Mouse (Mus musculus): Measurements from ENCODE around the gene AU022252. TPM values are rescaled to one million over a fixed set of nuclear protein-coding genes. Genes with fewer than 3 reads are reported as not detected.

Gene AU022252
- polyA plus RNA-seq, 1 experiment, result 1.4 TPM

- Histone ChIP-seq H3K9me3 (ENCODE audit: control insufficient read depth, low read length) (no peaks in the 10 kb centered on the region), H3K27me3 (ENCODE audit: control insufficient read depth) (no peaks in the 10 kb centered on the region), H3K36me3 (ENCODE audit: control insufficient read depth) (peaks cover 37% of the 10 kb centered on the region), H3K4me1 (ENCODE audit: control insufficient read depth) (peaks cover 24% of the 10 kb centered on the region), H3K4me3 (replicated peaks) (no peak overlapping the region)
- TF ChIP-seq TAL1 (IDR thresholded peaks at IDR 0.05; ENCODE audit: low read length) (no peak), GATA1 (IDR thresholded peaks at IDR 0.05; ENCODE audit: low read length) (no peak)
Measured at GRCm38 (mm10) chr4:119167068-119167467, 65.4 kb downstream of the AU022252 start.

DNA sequence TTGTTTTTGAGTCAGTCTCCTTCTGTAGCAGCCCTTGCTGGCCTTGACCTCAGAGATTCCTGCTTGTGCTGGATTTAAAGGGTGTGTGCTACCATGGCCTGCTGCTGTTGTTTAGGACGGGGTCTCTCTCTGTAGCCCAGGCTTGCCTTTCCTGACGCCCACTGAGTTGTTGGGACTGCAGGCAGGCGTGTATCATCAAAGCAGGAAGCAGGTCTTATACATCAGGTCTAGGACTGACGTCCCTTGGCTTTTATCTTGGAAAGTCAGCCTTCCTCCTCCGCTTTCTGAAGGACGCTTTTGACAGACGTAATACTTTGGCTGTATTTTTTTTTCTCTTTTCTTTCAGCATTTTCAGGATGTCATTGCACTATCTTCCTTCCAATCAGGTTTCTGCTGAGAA lies 66.6 kb downstream of the AU022252 start:
- peaks cover 28% of the 10 kb centered on the region for H3K36me3 ChIP-seq (ENCODE audit: control insufficient read depth)
- H3K4me1 ChIP-seq (ENCODE audit: control insufficient read depth), result peaks cover 18% of the 10 kb centered on the region
- no peak overlapping the region for H3K4me3 ChIP-seq (replicated peaks)
- H3K9me3 ChIP-seq (ENCODE audit: control insufficient read depth, low read length), result no peaks in the 10 kb centered on the region
- TF ChIP-seq GATA1 (IDR thresholded peaks at IDR 0.05; ENCODE audit: low read length), result no peak
- no peak for TF ChIP-seq TAL1 (IDR thresholded peaks at IDR 0.05; ENCODE audit: low read length)
- no peaks in the 10 kb centered on the region for H3K27me3 ChIP-seq (ENCODE audit: control insufficient read depth)

DNA sequence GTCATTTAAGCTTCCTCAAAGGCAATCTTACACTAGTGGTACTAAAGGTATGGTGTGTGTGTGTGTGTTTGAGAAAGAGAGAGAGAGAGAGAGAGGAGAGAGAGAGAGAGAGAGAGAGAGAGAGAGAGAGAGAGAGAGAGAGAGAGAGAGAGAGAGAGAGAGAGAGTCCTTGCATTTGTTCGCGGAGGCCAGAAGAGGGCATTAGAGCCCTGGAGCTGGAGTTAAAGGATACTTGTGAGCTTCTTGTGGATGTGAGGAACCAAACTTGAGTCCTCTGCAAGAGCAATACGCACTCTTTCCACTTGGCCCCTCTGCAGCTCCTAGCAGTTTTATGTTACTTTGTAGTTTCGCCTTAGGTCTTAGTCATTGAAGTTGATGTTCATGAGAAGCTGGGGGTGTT lies 69.5 kb downstream of the AU022252 start:
- Histone ChIP-seq H3K9me3 (ENCODE audit: control insufficient read depth, low read length) (no peaks in the 10 kb centered on the region; the same call in 1 of the 2 replicates), H3K27me3 (ENCODE audit: control insufficient read depth) (no peaks in the 10 kb centered on the region), H3K36me3 (ENCODE audit: control insufficient read depth) (no peaks in the 10 kb centered on the region), H3K4me1 (ENCODE audit: control insufficient read depth) (peaks cover 6% of the 10 kb centered on the region), H3K4me3 (replicated peaks) (no peak overlapping the region)
- TF ChIP-seq GATA1 (IDR thresholded peaks at IDR 0.05; ENCODE audit: low read length) (no peak), TAL1 (IDR thresholded peaks at IDR 0.05; ENCODE audit: low read length) (no peak)

GRCm38 (mm10) chr4:119161358-119161757 lies 71.2 kb downstream of the AU022252 start:
- Histone ChIP-seq H3K9me3 (ENCODE audit: control insufficient read depth, low read length) (no peaks in the 10 kb centered on the region; the same call in 1 of the 2 replicates), H3K4me1 (ENCODE audit: control insufficient read depth) (peaks cover 3% of the 10 kb centered on the region), H3K36me3 (ENCODE audit: control insufficient read depth) (no peaks in the 10 kb centered on the region), H3K4me3 (replicated peaks) (no peak overlapping the region), H3K27me3 (ENCODE audit: control insufficient read depth) (no peaks in the 10 kb centered on the region)
- TF ChIP-seq TAL1 (IDR thresholded peaks at IDR 0.05; ENCODE audit: low read length), result no peak
- no peak for TF ChIP-seq GATA1 (IDR thresholded peaks at IDR 0.05; ENCODE audit: low read length)

DNA sequence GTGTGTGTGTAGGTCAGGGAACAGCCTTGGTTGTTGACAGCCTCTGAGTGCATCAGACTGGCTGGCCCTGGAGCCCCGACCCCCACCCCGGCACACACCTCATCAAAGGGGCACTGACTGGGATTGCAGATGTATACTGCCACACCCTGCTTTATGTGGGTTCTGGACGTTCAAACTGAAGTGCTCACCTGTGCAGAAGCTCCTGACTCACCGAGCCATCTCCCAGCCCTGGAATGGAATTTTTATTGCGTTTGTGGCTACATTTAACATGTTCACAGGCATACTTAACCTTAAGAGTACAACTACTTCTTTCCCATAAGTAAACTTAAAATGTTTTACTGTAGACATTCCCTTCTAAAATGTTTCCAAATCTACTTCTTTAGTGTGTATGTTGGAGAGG lies 74.6 kb downstream of the AU022252 start:
- no peaks in the 10 kb centered on the region for H3K36me3 ChIP-seq (ENCODE audit: control insufficient read depth)
- TF ChIP-seq TAL1 (IDR thresholded peaks at IDR 0.05; ENCODE audit: low read length) (no peak), GATA1 (IDR thresholded peaks at IDR 0.05; ENCODE audit: low read length) (no peak)
- H3K9me3 ChIP-seq (ENCODE audit: control insufficient read depth, low read length), result no peaks in the 10 kb centered on the region; the same call in 1 of the 2 replicates
- H3K4me1 ChIP-seq (ENCODE audit: control insufficient read depth), result no peaks in the 10 kb centered on the region
- H3K4me3 ChIP-seq (replicated peaks), result no peak overlapping the region
- H3K27me3 ChIP-seq (ENCODE audit: control insufficient read depth), result peaks cover 11% of the 10 kb centered on the region

DNA sequence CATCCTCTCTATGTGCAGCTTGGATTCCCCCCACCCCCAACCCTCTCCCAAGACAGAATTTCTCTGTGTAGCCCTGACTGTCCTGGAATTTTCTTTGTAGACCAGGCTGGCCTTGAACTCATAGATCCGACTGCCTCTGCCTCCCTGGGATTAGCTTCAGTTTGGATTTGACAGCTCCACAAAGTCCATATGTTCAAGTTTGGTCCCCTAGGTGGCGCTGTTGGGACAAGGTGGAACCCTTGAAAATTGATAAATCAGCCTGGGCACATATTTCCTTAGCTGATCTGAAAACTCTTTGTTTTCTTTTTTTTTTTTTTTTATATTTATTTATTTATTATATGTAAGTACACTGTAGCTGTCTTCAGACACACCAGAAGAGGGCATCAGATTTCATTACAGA lies 75.3 kb downstream of the AU022252 start:
- H3K36me3 ChIP-seq (ENCODE audit: control insufficient read depth), result no peaks in the 10 kb centered on the region
- TF ChIP-seq TAL1 (IDR thresholded peaks at IDR 0.05; ENCODE audit: low read length) (no peak), GATA1 (IDR thresholded peaks at IDR 0.05; ENCODE audit: low read length) (no peak)

More for the DNA sequence above, 75.3 kb downstream of the AU022252 start:
- Histone ChIP-seq H3K4me1 (ENCODE audit: control insufficient read depth) (no peaks in the 10 kb centered on the region), H3K9me3 (ENCODE audit: control insufficient read depth, low read length) (no peaks in the 10 kb centered on the region; the same call in 1 of the 2 replicates), H3K4me3 (replicated peaks) (no peak overlapping the region), H3K27me3 (ENCODE audit: control insufficient read depth) (peaks cover 11% of the 10 kb centered on the region)

Other genes starting within 250 kb of the AU022252 start
- gene Slc2a1, start 124.0 kb downstream of the AU022252 start, polyA plus RNA-seq (2012), result 189 and 215 TPM in 2 replicates
- 1.8 and 2.0 TPM in 2 replicates for gene Zfp691, start 58.5 kb downstream of the AU022252 start, polyA plus RNA-seq (2012)
- 27.7 and 29.4 TPM in 2 replicates for gene Ermap, start 42.7 kb downstream of the AU022252 start, polyA plus RNA-seq (2012)
- gene Svbp, start 37.4 kb downstream of the AU022252 start, polyA plus RNA-seq (2012), result 49.7 and 52.4 TPM in 2 replicates
- not detected in 2 replicates for gene Tmem269, start 14.5 kb downstream of the AU022252 start, polyA plus RNA-seq (2012)
- 0.17 and 0.40 TPM in 2 replicates for gene P3h1, start 203 bp upstream of the AU022252 start, polyA plus RNA-seq (2012)
- not detected in 2 replicates for gene Cldn19, start 22.7 kb upstream of the AU022252 start, polyA plus RNA-seq (2012)
- 29.9 and 36.6 TPM in 2 replicates for gene Ybx1, start 61.9 kb upstream of the AU022252 start, polyA plus RNA-seq (2012)
- gene Ppih, start 87.8 kb upstream of the AU022252 start, polyA plus RNA-seq (2012), result 0.39 and 0.61 TPM in 2 replicates
- gene Ccdc30, start 182.8 kb upstream of the AU022252 start, polyA plus RNA-seq (2012), result not detected in 2 replicates
- 0.11 and 0.17 TPM in 2 replicates for gene Ppcs, start 189.7 kb upstream of the AU022252 start, polyA plus RNA-seq (2012)
- not detected in 2 replicates for gene Zmynd12, start 190.1 kb upstream of the AU022252 start, polyA plus RNA-seq (2012)

Measured in erythroblast, embryonic 14.5 days (primary cell).